Mouse (Mus musculus) neural tube, embryonic 14.5 days (tissue): ENCODE measurements around the gene Neurl4. TPM values are rescaled to one million over a fixed set of nuclear protein-coding genes. Genes with fewer than 3 reads are reported as not detected.

Source experiments
- ATAC-seq: fragments of 200-750 bp; cut with Nextera tagmentation; 2 replicates; pipeline ENCODE4 v1.8.0; 2017; ENCODE audit warnings: low read depth, mild to moderate bottlenecking, moderate TSS enrichment, moderate library complexity
- H3K27ac ChIP-seq: fragments of 300-500 bp; sonication (generic); 2 replicates; pipeline ENCODE4 v1.5.1; 2014; ENCODE audit warnings: low read depth, mild to moderate bottlenecking, control low read depth, low read length, moderate library complexity, mixed read lengths
- H3K27me3 ChIP-seq: fragments of 300-500 bp; sonication (generic); 2 replicates; pipeline ENCODE4 v1.6.1; 2014; ENCODE audit warnings: low read length; ENCODE audit not compliant: control insufficient read depth, insufficient read depth
- H3K36me3 ChIP-seq: fragments of 300-500 bp; sonication (generic); 2 replicates; pipeline ENCODE4 v1.6.1; 2014; ENCODE audit warnings: low read length, mixed read lengths; ENCODE audit not compliant: control insufficient read depth, insufficient read depth
- H3K4me1 ChIP-seq: fragments of 300-500 bp; sonication (generic); 2 replicates; pipeline ENCODE4 v1.6.1; 2014; ENCODE audit warnings: low read length; ENCODE audit not compliant: control insufficient read depth, insufficient read depth
- H3K4me2 ChIP-seq: fragments of 300-500 bp; sonication (generic); 2 replicates; pipeline ENCODE4 v1.6.1; 2014; ENCODE audit warnings: mild to moderate bottlenecking, low read depth, low read length, control low read depth
- H3K4me3 ChIP-seq: fragments of 300-500 bp; sonication (generic); 2 replicates; pipeline ENCODE4 v1.5.1; 2014; ENCODE audit warnings: low read depth, low read length, control low read depth, mixed read lengths
- H3K9ac ChIP-seq: fragments of 300-500 bp; sonication (generic); replicated peaks from 2 replicates; pipeline ENCODE4 v1.6.1; 2014; ENCODE audit warnings: low read depth, mild to moderate bottlenecking, control low read depth, low read length, mixed read lengths
- H3K9me3 ChIP-seq: fragments of 300-500 bp; sonication (generic); 2 replicates; pipeline ENCODE4 v1.6.1; 2016; ENCODE audit warnings: low read length; ENCODE audit not compliant: control insufficient read depth
- WGBS: fragments of 180-500 bp; shearing (Covaris S2); extraction: QIAGEN DNeasy Blood & Tissue Kit; methylation state at CpG from one replicate; pipeline ENCODE4 v1.1.7; 2014; 5-methylcytosine and 5-hydroxymethylcytosine counted together
- polyA plus RNA-seq: library from polyadenylated mRNA; unstranded; fragments of >200 nt; fragmentation: Nextera tagmentation; extraction: Ambion mirVana; gene quantifications from 2 replicates; pipeline ENCODE4 v1.2.1, GENCODE M21; 2014

The Neurl4 gene
- polyA plus RNA-seq, 1 experiment from 2014 or later: 26.2 TPM

DNA sequence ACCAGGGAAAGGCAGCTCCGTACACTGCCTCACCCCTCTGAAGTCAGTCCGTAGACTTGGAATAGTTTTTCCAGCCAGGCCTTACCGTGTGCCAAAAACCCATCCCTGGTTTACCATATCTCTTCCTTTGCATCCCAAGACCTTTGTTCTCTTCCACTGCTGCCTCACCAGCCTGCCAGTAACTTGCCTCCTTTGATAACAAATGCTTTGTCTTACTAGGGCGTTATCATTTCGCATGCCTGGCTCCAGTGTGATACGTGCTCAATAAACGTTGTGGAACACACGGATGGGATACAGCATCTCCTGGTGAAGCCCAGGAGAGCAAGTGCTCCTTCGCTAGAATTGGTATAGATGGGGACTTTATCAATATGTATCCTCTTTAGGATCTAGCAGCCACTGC lies 33.5 kb upstream of the Neurl4 start:
- Histone ChIP-seq H3K36me3 (no peaks in the 10 kb centered on the region), H3K4me3 (no peak overlapping the region), H3K27me3 (no peaks in the 10 kb centered on the region), H3K4me2 (no peak overlapping the region), H3K27ac (no peak overlapping the region), H3K9me3 (no peaks in the 10 kb centered on the region), H3K9ac (no peak overlapping the region), H3K4me1 (no peaks in the 10 kb centered on the region)
- 68% methylated on average over 9 of the region's 9 CpGs for WGBS
- ATAC-seq: no peak

- WGBS: 88% methylated on average over 2 of the region's 2 CpGs
- H3K4me2 ChIP-seq: no peak overlapping the region
- H3K27ac ChIP-seq: no peak overlapping the region
- no peaks in the 10 kb centered on the region for H3K9me3 ChIP-seq
- ATAC-seq: no peak
- H3K4me3 ChIP-seq: no peak overlapping the region
- no peaks in the 10 kb centered on the region for H3K36me3 ChIP-seq
- no peaks in the 10 kb centered on the region for H3K4me1 ChIP-seq
- no peak overlapping the region for H3K9ac ChIP-seq
- H3K27me3 ChIP-seq: no peaks in the 10 kb centered on the region
These were observed 30.4 kb upstream of the Neurl4 start for GRCm38 (mm10) chr11:69870289-69871069.

- Histone ChIP-seq H3K27ac (no peak overlapping the region), H3K4me1 (no peaks in the 10 kb centered on the region), H3K4me2 (no peak overlapping the region), H3K36me3 (no peaks in the 10 kb centered on the region), H3K4me3 (no peak overlapping the region), H3K9ac (no peak overlapping the region), H3K27me3 (no peaks in the 10 kb centered on the region), H3K9me3 (no peaks in the 10 kb centered on the region)
- ATAC-seq: no peak
- 90% methylated on average over 7 of the region's 7 CpGs for WGBS
These were observed 29.1 kb upstream of the Neurl4 start for GRCm38 (mm10) chr11:69871822-69872221.

DNA sequence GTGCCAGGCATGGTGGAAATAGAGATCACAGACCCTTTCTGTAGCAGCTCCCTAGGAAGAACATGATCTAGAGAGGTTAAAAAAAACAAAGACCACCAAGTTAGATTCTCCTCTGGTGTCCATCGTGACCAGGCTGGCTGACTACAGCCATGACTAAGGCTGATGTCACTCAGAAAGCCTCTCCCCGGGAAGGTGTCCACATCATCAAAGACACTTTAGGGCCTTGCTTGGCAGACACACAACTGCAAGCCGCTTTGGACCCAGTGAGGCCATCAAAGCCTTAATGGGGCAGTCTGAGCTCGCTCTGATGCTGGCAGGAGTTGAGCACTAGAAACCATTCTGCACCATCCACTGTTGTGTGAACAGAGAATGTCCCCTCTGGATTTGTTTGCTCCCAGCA lies 28.4 kb upstream of the Neurl4 start:
- ATAC-seq: no peak
- peaks cover 3% of the 10 kb centered on the region; the same call in 1 of the 2 replicates for H3K4me1 ChIP-seq
- H3K27ac ChIP-seq: no peak overlapping the region
- no peak overlapping the region for H3K9ac ChIP-seq
- H3K27me3 ChIP-seq: no peaks in the 10 kb centered on the region
- no peaks in the 10 kb centered on the region for H3K9me3 ChIP-seq
- 84% methylated on average over 4 of the region's 4 CpGs for WGBS
- no peaks in the 10 kb centered on the region for H3K36me3 ChIP-seq
- no peak overlapping the region for H3K4me2 ChIP-seq
- H3K4me3 ChIP-seq: no peak overlapping the region

GRCm38 (mm10) chr11:69876186-69876585 lies 24.7 kb upstream of the Neurl4 start:
- peaks cover 5% of the 10 kb centered on the region; the same call in 1 of the 2 replicates for H3K4me1 ChIP-seq
- no peak for ATAC-seq
- no peaks in the 10 kb centered on the region for H3K36me3 ChIP-seq
- no peak overlapping the region for H3K27ac ChIP-seq
- 71% methylated on average over 7 of the region's 7 CpGs for WGBS
- no peak overlapping the region for H3K9ac ChIP-seq
- H3K27me3 ChIP-seq: no peaks in the 10 kb centered on the region
- H3K4me3 ChIP-seq: no peak overlapping the region
- H3K9me3 ChIP-seq: no peaks in the 10 kb centered on the region
- no peak overlapping the region for H3K4me2 ChIP-seq

GRCm38 (mm10) chr11:69876867-69877266 lies 24.0 kb upstream of the Neurl4 start:
- Histone ChIP-seq H3K9me3 (no peaks in the 10 kb centered on the region), H3K36me3 (no peaks in the 10 kb centered on the region), H3K27me3 (no peaks in the 10 kb centered on the region), H3K4me3 (no peak overlapping the region), H3K4me1 (peaks cover 8% of the 10 kb centered on the region; the same call in 1 of the 2 replicates), H3K4me2 (peak overlapping the region; percentile 29), H3K9ac (no peak overlapping the region), H3K27ac (no peak overlapping the region)
- WGBS: 3% methylated on average over 12 of the region's 12 CpGs
- no peak for ATAC-seq

DNA sequence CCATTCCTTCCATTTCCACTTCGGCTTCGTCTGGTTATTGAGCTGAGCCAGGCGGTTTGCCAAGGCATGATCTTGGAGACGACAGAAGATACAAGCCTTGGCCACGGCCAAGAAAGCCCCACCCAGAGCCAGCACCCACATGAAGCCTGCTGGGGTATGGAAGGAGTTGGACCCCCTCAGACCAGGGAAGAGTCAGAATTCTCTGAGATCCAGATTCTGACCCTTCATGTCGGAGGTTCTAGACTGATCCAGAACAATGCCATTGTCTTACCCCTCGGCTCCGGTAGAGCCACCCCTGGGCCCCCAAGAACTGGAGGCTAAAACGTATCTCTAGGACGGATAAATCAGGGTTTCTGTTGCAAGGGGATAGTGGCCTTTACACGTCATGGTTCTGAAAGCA lies 23.0 kb upstream of the Neurl4 start, which contains the start of gene Tmem95:
Tmem95 (minus strand) TSS at position 141 of the 400 bp plus-strand sequence.
- H3K36me3 ChIP-seq: no peaks in the 10 kb centered on the region
- no peak within 1 kb of the TSS for H3K27ac ChIP-seq
- no peaks in the 10 kb centered on the region for H3K27me3 ChIP-seq
- no peaks in the 10 kb centered on the region for H3K9me3 ChIP-seq
- H3K4me2 ChIP-seq: peak within 1 kb of the TSS; percentile 29
- H3K4me3 ChIP-seq: no peak within 1 kb of the TSS
- no peak for ATAC-seq
- H3K4me1 ChIP-seq: peaks cover 8% of the 10 kb centered on the region; the same call in 1 of the 2 replicates
- H3K9ac ChIP-seq: no peak within 1 kb of the TSS
- 89% methylated on average over 11 of the region's 11 CpGs for WGBS

GRCm38 (mm10) chr11:69878399-69878798 lies 22.5 kb upstream of the Neurl4 start:
- 88% methylated on average over 3 of the region's 3 CpGs for WGBS
- H3K4me2 ChIP-seq: no peak overlapping the region; the same call in 1 of the 2 replicates
- H3K36me3 ChIP-seq: no peaks in the 10 kb centered on the region
- ATAC-seq: no peak
- no peaks in the 10 kb centered on the region for H3K9me3 ChIP-seq
- peaks cover 8% of the 10 kb centered on the region; the same call in 1 of the 2 replicates for H3K4me1 ChIP-seq
- H3K27me3 ChIP-seq: no peaks in the 10 kb centered on the region
- H3K4me3 ChIP-seq: no peak overlapping the region
- H3K27ac ChIP-seq: no peak overlapping the region
- H3K9ac ChIP-seq: no peak overlapping the region

DNA sequence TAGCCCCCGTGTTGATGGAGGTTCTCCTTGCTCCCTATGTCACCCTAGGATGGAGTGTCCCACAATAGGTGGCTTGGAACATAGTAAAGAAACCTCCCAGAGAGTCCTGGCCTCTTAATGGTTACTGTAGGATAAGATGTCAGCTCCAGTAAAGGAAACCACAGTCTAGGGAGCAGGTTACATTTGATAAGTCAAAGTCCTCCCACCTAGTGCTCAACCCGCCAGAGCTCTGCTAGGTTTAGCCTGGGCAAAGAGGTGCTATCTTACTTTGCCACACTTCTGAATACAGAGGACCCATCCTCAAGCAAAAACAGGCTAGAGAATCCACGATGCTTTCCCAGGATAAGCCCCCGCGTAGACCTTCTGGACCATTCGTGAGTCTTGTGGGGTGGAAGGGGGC lies 21.9 kb upstream of the Neurl4 start:
- 94% methylated on average over 6 of the region's 6 CpGs for WGBS
- Histone ChIP-seq H3K4me1 (peaks cover 8% of the 10 kb centered on the region; the same call in 1 of the 2 replicates), H3K4me2 (no peak overlapping the region), H3K9me3 (no peaks in the 10 kb centered on the region), H3K27me3 (no peaks in the 10 kb centered on the region), H3K27ac (no peak overlapping the region), H3K4me3 (no peak overlapping the region), H3K9ac (no peak overlapping the region), H3K36me3 (no peaks in the 10 kb centered on the region)
- ATAC-seq: no peak
